In genomic region chr5:135987248-135987647, GRCm38 (mm10) we compare ENCODE assay signal across 11 mouse cellular contexts. TPM values are rescaled to one million over a fixed set of nuclear protein-coding genes. Genes with fewer than 3 reads are reported as not detected.
DNase-seq lines count a peak whose midpoint lies in the region; ATAC-seq lines count a peak whose summit lies in the region.
"Had no signal": no experiment of that assay in that cellular context is flagged by ENCODE, and none has a peak within 500 bp of the region (broad histone marks: within the 10 kb centered on the region; RNA-seq: fewer than 3 reads in every experiment).

No protein-coding gene starts in this region.

- no peaks in the 10 kb centered on the region for H3K9me3 ChIP-seq in neural tube, embryonic 15.5 days (replicated peaks)
- H3K9me3 ChIP-seq: liver, embryonic 15.5 days; neural tube, embryonic 12.5 days had no signal

- DNase-seq in adrenal gland, postnatal 10 days = peak; percentile 34
- no peak for DNase-seq in adrenal gland, postnatal 25 days
- DNase-seq in kidney, postnatal 14 days = peak; percentile 36
- no peak for DNase-seq in kidney, postnatal 36 days
- DNase-seq in thymus, postnatal 14 days = peak; percentile 35
- no peak for DNase-seq in thymus, postnatal 36 days
- peak; percentile 24 for DNase-seq in thymus, postnatal 25 days

- H3K4me2 ChIP-seq in neural tube, embryonic 15.5 days = no peak overlapping the region
- H3K4me2 ChIP-seq: liver, embryonic 15.5 days; neural tube, embryonic 12.5 days had no signal

- no peaks in the 10 kb centered on the region for H3K36me3 ChIP-seq in neural tube, embryonic 15.5 days
- H3K36me3 ChIP-seq: liver, embryonic 15.5 days; neural tube, embryonic 12.5 days had no signal

- 0 out of 2 replicates have a peak, but pooled peaks cover 3% of the 10 kb centered on the region for H3K27me3 ChIP-seq in neural tube, embryonic 15.5 days (replicated peaks)
- H3K27me3 ChIP-seq: neural tube, embryonic 12.5 days had no signal

- no peak overlapping the region for H3K27ac ChIP-seq in neural tube, embryonic 15.5 days (replicated peaks)
- H3K27ac ChIP-seq: liver, embryonic 15.5 days; neural tube, embryonic 12.5 days had no signal

- no peak overlapping the region for H3K4me3 ChIP-seq in neural tube, embryonic 15.5 days (replicated peaks)
- H3K4me3 ChIP-seq: liver, embryonic 15.5 days; neural tube, embryonic 12.5 days had no signal

- no peak overlapping the region for H3K9ac ChIP-seq in neural tube, embryonic 15.5 days (replicated peaks)
- H3K9ac ChIP-seq: liver, embryonic 15.5 days; neural tube, embryonic 12.5 days had no signal

- H3K4me1 ChIP-seq in neural tube, embryonic 15.5 days = no peaks in the 10 kb centered on the region
- H3K4me1 ChIP-seq: liver, embryonic 15.5 days; neural tube, embryonic 12.5 days had no signal

- ATAC-seq in neural tube, embryonic 15.5 days (ENCODE audit: low FRiP score) = no peak
- ATAC-seq: forebrain, embryonic 16.5 days had no signal

- WGBS in neural tube, embryonic 15.5 days = 57% methylated on average over 11 of the region's 11 CpGs

RNA-seq across cellular contexts. Expression of gene Zp3, which starts 7.3 kb away (rescaled TPM):
- under 1 TPM in 1 of 2 experiments, not detected in 1; 0.30 TPM for total RNA-seq in adrenal gland, postnatal 10 days (2021)
- not detected in 2 replicates for total RNA-seq in adrenal gland, postnatal 25 days (2021)
- polyA plus RNA-seq in neural tube, embryonic 15.5 days (2015; fragmentation: Nextera tagmentation; extraction: Ambion mirVana) = 0.14 and 0.27 TPM in 2 replicates
- polyA plus RNA-seq: forebrain, embryonic 16.5 days; liver, embryonic 15.5 days; neural tube, embryonic 12.5 days had no signal

RNA-seq across cellular contexts. Expression of gene Dtx2, which starts 7.4 kb away (rescaled TPM):
- total RNA-seq in adrenal gland, postnatal 10 days (2021) = 10 to 100 TPM; 16.6 to 19.2 TPM
- total RNA-seq in adrenal gland, postnatal 25 days (2021) = 12.4 and 13.4 TPM in 2 replicates
- 22.5 and 25.2 TPM in 2 replicates for polyA plus RNA-seq in neural tube, embryonic 15.5 days (2015; fragmentation: Nextera tagmentation; extraction: Ambion mirVana)

RNA-seq across cellular contexts. Expression of gene Ssc4d, which starts 12.9 kb away (rescaled TPM):
- total RNA-seq in adrenal gland, postnatal 10 days (2021) = 1 to 10 TPM; 1.9 to 2.3 TPM
- total RNA-seq in adrenal gland, postnatal 25 days (2021) = 4.3 and 7.9 TPM in 2 replicates
- polyA plus RNA-seq in neural tube, embryonic 15.5 days (2015; fragmentation: Nextera tagmentation; extraction: Ambion mirVana) = 1.6 and 1.8 TPM in 2 replicates

RNA-seq across cellular contexts. Expression of gene Upk3b, which starts 51.0 kb away (rescaled TPM):
- 10 to 100 TPM; 13.2 to 14.6 TPM for total RNA-seq in adrenal gland, postnatal 10 days (2021)
- total RNA-seq in adrenal gland, postnatal 25 days (2021) = 1.4 and 3.0 TPM in 2 replicates
- polyA plus RNA-seq in neural tube, embryonic 15.5 days (2015; fragmentation: Nextera tagmentation; extraction: Ambion mirVana) = 1.1 and 3.7 TPM in 2 replicates
- polyA plus RNA-seq: forebrain, embryonic 16.5 days had no signal

RNA-seq across cellular contexts. Expression of gene Ywhag, which starts 52.8 kb away (rescaled TPM):
- 100 to 1,000 TPM; 413 to 414 TPM for total RNA-seq in adrenal gland, postnatal 10 days (2021)
- 477 and 524 TPM in 2 replicates for total RNA-seq in adrenal gland, postnatal 25 days (2021)
- 776 and 868 TPM in 2 replicates for polyA plus RNA-seq in neural tube, embryonic 15.5 days (2015; fragmentation: Nextera tagmentation; extraction: Ambion mirVana)

Comparison
In these comparisons a context has a peak if more than half of its experiments do, and no peak if none do; other contexts are left out.
1. DNase-seq: peak in adrenal gland, postnatal 10 days (single experiment), kidney, postnatal 14 days (single experiment), thymus, postnatal 14 days (single experiment) and thymus, postnatal 25 days (single experiment); none in adrenal gland, postnatal 25 days (single experiment), kidney, postnatal 36 days (0 of 2) and thymus, postnatal 36 days (0 of 2).